Mouse (Mus musculus) layer of hippocampus, postnatal 14 days (tissue): ENCODE measurements at regions not wholly inside any gene's neighbourhood (a gene's known extent, or its start where the extent isn't known, plus 50 kb on each side); places are given as distances from the start of the nearest gene placed in this dataset.

Experiments used
- DNase-seq, 2 experiments: peaks; one replicate each; pipeline ENCODE4 v3.0.0; 2021 to 2022; ENCODE audit warnings: low spot score in 2 of 2, mixed read lengths in 1 of 2

- no peak for DNase-seq
Measured at GRCm38 (mm10) chr1:151118982-151119381, 63.4 kb upstream of the Gm47985 start.

GRCm38 (mm10) chr1:151119566-151119965 is 62.8 kb upstream of the Gm47985 start:
- DNase-seq: no peak

- DNase-seq: no peak
Measured at GRCm38 (mm10) chr1:151121686-151122085, 60.7 kb upstream of the Gm47985 start.

- no peak for DNase-seq
Measured at GRCm38 (mm10) chr1:151123964-151124363, 58.4 kb upstream of the Gm47985 start.

GRCm38 (mm10) chr1:151125028-151125659 is 57.2 kb upstream of the Gm47985 start:
- DNase-seq: no peak

GRCm38 (mm10) chr1:151125764-151126485 is 56.4 kb upstream of the Gm47985 start:
- DNase-seq: no peak

GRCm38 (mm10) chr1:151126756-151127155 is 55.6 kb upstream of the Gm47985 start:
- no peak for DNase-seq

- DNase-seq: no peak
Measured at GRCm38 (mm10) chr1:151128005-151128404, 54.3 kb upstream of the Gm47985 start.

GRCm38 (mm10) chr1:151128955-151129354 is 53.4 kb upstream of the Gm47985 start:
- DNase-seq: no peak

GRCm38 (mm10) chr1:151130036-151130435 is 52.3 kb upstream of the Gm47985 start:
- no peak for DNase-seq

- DNase-seq: no peak
Measured at GRCm38 (mm10) chr1:151130845-151131626, 51.3 kb upstream of the Gm47985 start.

GRCm38 (mm10) chr1:151131627-151132284 is 50.6 kb upstream of the Gm47985 start:
- no peak for DNase-seq
